Mouse (Mus musculus) cortical plate, adult 2 months (tissue): ENCODE results near the gene Mcu.

Source experiments
- CTCF ChIP-seq: fragments of 200-500 bp; IDR thresholded peaks from 2 replicates; pipeline ENCODE4 v1.5.1; 2011; ENCODE audit warnings: mild to moderate bottlenecking, control low read depth, low read length; ENCODE audit not compliant: insufficient read depth; ENCODE audit errors: extremely low read depth
- POLR2A ChIP-seq: fragments of 200-500 bp; IDR thresholded peaks from 2 replicates; pipeline ENCODE4 v1.6.1; 2011; ENCODE audit warnings: mild to moderate bottlenecking, low read length, control low read depth; ENCODE audit not compliant: insufficient read depth; ENCODE audit errors: extremely low read depth

DNA sequence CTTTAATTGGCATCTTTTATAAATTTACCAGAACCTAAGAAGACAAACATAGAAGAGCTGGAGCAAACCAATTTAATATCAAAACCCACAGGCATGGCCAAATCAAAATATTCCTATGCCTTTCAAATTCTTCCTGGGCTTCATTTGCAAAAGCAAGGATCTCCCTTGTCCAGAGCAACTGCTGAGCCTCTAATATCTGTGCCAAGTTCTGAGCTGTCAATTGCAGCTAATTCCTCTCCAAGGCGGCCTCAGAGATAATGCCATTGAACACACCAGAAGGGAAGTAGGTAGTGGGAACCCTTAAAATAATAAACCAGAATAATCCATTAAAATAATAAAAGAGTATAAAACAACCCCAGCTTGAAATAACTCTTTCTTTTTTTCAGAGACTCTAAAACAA is 64.0 kb downstream of the Mcu start:
- TF ChIP-seq POLR2A (no peak), CTCF (no peak)
